Mouse (Mus musculus) liver, embryonic 14.5 days (tissue): ENCODE results near the gene Shf. TPM values are rescaled to one million over a fixed set of nuclear protein-coding genes. Genes with fewer than 3 reads are reported as not detected.
"Not testable (repeated sequence)": the region's sequence is repeated elsewhere in the genome, so short reads cannot be mapped to it uniquely, and the experiment has no call there.

Experiments used
- ATAC-seq: fragments of 200-750 bp; cut with Nextera tagmentation; 2 replicates; pipeline ENCODE4 v1.8.0; 2017; ENCODE audit warnings: moderate number of reproducible peaks, mild to moderate bottlenecking, moderate library complexity; ENCODE audit not compliant: insufficient read depth
- DNase-seq, 3 experiments: peaks; one replicate each; pipeline ENCODE4 v3.0.0-alpha.2; 2012 to 2013; ENCODE audit warnings: low read depth in 3 of 3, low spot score in 3 of 3
- H3K27ac ChIP-seq: fragments of 300-500 bp; sonication (generic); 2 replicates; pipeline ENCODE4 v1.5.1; 2014; ENCODE audit warnings: moderate library complexity, mild to moderate bottlenecking, control low read depth, inconsistent platforms
- H3K27me3 ChIP-seq: fragments of 300-500 bp; sonication (generic); 2 replicates; pipeline ENCODE4 v1.6.1; 2014; ENCODE audit warnings: mild to moderate bottlenecking, low read length, moderate library complexity; ENCODE audit not compliant: control insufficient read depth, insufficient read depth
- H3K36me3 ChIP-seq: fragments of 300-500 bp; sonication (generic); replicated peaks from 2 replicates; pipeline ENCODE4 v1.6.1; 2014; ENCODE audit warnings: low read depth; ENCODE audit not compliant: control insufficient read depth, insufficient read depth
- H3K4me1 ChIP-seq, 2 experiments: fragments of 200-500 bp in 1 of 2; fragments of 300-500 bp in 1 of 2; sonication (generic) in 1 of 2; replicated peaks; 2 replicates each; pipeline ENCODE4 v1.6.1; 2012 to 2014; ENCODE audit warnings: antibody characterized with exemption in 1 of 2, inconsistent platforms in 1 of 2, low read length in 1 of 2; ENCODE audit not compliant: control insufficient read depth in 2 of 2, insufficient read depth in 2 of 2
- H3K4me2 ChIP-seq: fragments of 300-500 bp; sonication (generic); 2 replicates; pipeline ENCODE4 v1.6.1; 2014; ENCODE audit warnings: low read depth, mild to moderate bottlenecking, control low read depth, moderate library complexity
- H3K4me3 ChIP-seq, 2 experiments: fragments of 200-500 bp in 1 of 2; fragments of 300-500 bp in 1 of 2; sonication (generic) in 1 of 2; 2 replicates each; pipeline ENCODE4 v1.5.1; 2012 to 2014; ENCODE audit warnings: low read depth in 2 of 2, low read length in 2 of 2, mild to moderate bottlenecking in 2 of 2, control low read depth in 1 of 2, inconsistent platforms in 1 of 2, moderate library complexity in 1 of 2; ENCODE audit not compliant: insufficient read depth in 1 of 2
- H3K9ac ChIP-seq: fragments of 300-500 bp; sonication (generic); replicated peaks from 2 replicates; pipeline ENCODE4 v1.6.1; 2014; ENCODE audit warnings: mild to moderate bottlenecking, control low read depth, moderate library complexity
- H3K9me3 ChIP-seq: fragments of 300-500 bp; sonication (generic); 2 replicates; pipeline ENCODE4 v1.6.1; 2016; ENCODE audit warnings: low read length, mixed read lengths; ENCODE audit not compliant: control insufficient read depth
- CTCF ChIP-seq: IDR thresholded peaks from 2 replicates; pipeline ENCODE4 v1.5.1; 2016; ENCODE audit warnings: antibody characterized with exemption, low read depth, control low read depth
- EP300 ChIP-seq: IDR thresholded peaks from 2 replicates; pipeline ENCODE4 v1.6.1; 2016; ENCODE audit warnings: antibody characterized with exemption, low read depth
- WGBS: fragments of 180-500 bp; shearing (Covaris S2); extraction: QIAGEN DNeasy Blood & Tissue Kit; methylation state at CpG from one replicate; pipeline ENCODE4 v1.1.7; 2014; ENCODE audit not compliant: insufficient replicate concordance; 5-methylcytosine and 5-hydroxymethylcytosine counted together
- polyA plus RNA-seq, 2 experiments: library from polyadenylated mRNA; depleted of rRNA in 1 of 2; stranded (reverse) in 1 of 2; unstranded in 1 of 2; fragments of >200 nt; fragmentation: Nextera tagmentation in 1 of 2; extraction: Ambion mirVana in 1 of 2; gene quantifications; 2 replicates each; pipeline versions ENCODE4 v1.2.1 to v1.2.3; 2012 to 2014

Shf gene
- polyA plus RNA-seq (2012; rRNA removed) (4.4 and 7.1 TPM in 2 replicates), polyA plus RNA-seq (2014; fragmentation: Nextera tagmentation; extraction: Ambion mirVana) (1.6 and 1.8 TPM in 2 replicates)

DNA sequence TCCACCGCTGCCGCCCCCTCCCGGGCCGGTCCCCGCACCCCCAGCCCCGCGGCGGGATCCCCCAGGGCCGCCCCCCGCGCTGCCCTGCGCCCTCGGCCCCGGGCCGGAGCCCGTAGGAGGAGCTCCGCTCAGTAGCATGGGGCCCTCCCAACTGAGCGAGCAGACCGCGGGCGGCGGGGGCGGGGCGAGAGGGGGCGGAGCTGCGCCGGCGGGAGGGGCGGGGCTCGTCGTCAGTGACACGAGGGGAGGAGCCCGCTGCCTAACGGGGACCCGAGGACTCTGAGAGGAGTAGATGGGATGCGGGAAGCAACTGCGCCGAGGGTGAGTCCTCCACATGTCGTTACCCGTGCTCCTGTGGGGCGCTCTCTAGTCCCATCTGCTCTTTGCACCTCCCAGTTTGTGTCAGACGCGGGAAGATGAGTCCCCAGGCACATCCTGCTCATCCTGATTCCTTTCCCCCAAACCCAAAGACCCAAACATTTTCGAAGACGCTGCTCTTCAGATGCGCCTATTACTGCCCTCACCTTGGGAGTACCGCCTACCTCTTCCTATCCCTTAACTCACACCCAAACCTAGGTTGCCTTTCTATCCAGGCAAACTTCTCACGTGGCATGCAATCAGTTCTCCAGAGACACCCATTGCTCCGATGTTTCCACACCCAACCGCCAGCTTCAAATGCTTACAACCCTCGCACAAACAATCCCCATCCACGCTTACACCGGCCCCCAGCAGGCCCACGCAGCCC lies at the start of gene Shf:
Gene Shf (minus strand): TSS at position 168 of the 745 bp plus-strand sequence.
- Histone ChIP-seq H3K4me1 (peaks cover 26 to 34% of the 10 kb centered on the region in 2 experiments), H3K36me3 (no peaks in the 10 kb centered on the region), H3K9me3 (no peaks in the 10 kb centered on the region), H3K4me2 (peak within 1 kb of the TSS; percentile 95), H3K27ac (no peak within 1 kb of the TSS), H3K27me3 (no peaks in the 10 kb centered on the region), H3K9ac (peak within 1 kb of the TSS; percentile 75), H3K4me3 (peak within 1 kb of the TSS; percentile 77)
- DNase-seq (peak; percentile 73 to 79 (median 78)), ATAC-seq (peak; percentile 84)
- TF ChIP-seq EP300 (no peak), CTCF (no peak)
- 1% methylated on average over 50 of the region's 54 CpGs for WGBS

DNA sequence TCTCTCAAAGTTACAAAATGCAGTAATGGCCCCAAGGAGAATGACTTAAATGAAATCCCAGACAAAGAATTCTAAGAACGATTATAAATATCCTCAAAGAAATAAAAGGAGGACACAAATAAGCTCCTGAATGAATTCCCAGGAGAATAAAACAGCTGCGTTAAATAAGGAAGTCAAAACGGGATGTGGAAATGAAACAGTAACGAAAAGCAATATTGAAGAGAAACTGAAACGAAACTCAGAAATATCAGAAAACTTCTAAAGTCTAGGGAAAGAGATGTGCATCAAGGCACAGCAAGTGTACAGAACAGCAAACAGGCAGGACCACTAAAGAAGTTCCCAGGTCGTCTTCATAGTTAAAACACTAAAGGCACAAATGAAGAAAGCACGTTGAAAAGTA lies 40.0 kb upstream of the Shf start:
- Histone ChIP-seq H3K4me2 (no peak overlapping the region), H3K4me1 (no peaks in the 10 kb centered on the region), H3K36me3 (no peaks in the 10 kb centered on the region), H3K9me3 (no peaks in the 10 kb centered on the region), H3K27ac (no peak overlapping the region), H3K27me3 (no peaks in the 10 kb centered on the region), H3K9ac (no peak overlapping the region), H3K4me3 (no peak overlapping the region)
- DNase-seq, result no peak
- no peak for ATAC-seq
- TF ChIP-seq EP300, result no peak
- no peak for TF ChIP-seq CTCF
- 56% methylated on average over 7 of the region's 7 CpGs for WGBS

DNA sequence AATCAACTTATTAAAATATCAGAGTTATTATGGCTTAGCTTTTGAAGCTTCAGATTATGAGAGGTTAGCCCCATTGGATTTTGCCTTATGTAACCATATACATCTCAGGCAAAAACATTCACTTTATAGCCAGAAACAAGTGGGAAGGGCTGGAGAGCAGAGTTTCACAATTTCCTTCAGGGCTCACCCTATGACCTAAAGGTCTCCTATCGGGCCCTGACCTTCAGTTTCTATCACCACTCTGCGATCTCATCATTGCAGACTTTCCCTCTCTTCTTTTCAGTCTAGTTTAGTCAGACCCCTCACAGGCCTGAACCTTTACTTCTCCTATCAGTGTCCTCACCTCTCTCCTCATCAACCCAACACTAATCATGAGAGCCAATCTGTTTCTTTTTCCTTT lies 38.6 kb upstream of the Shf start:
- H3K9ac ChIP-seq, result no peak overlapping the region
- no peaks in the 10 kb centered on the region for H3K36me3 ChIP-seq
- H3K9me3 ChIP-seq, result no peaks in the 10 kb centered on the region
- H3K4me3 ChIP-seq, result no peak overlapping the region
- ATAC-seq (no peak), DNase-seq (no peak)
- H3K27me3 ChIP-seq, result no peaks in the 10 kb centered on the region
- H3K27ac ChIP-seq, result no peak overlapping the region
- no peak for TF ChIP-seq CTCF
- no peak for TF ChIP-seq EP300
- H3K4me2 ChIP-seq, result no peak overlapping the region
- WGBS, result 64% methylated on average over 2 of the region's 2 CpGs
- H3K4me1 ChIP-seq, result no peaks in the 10 kb centered on the region

DNA sequence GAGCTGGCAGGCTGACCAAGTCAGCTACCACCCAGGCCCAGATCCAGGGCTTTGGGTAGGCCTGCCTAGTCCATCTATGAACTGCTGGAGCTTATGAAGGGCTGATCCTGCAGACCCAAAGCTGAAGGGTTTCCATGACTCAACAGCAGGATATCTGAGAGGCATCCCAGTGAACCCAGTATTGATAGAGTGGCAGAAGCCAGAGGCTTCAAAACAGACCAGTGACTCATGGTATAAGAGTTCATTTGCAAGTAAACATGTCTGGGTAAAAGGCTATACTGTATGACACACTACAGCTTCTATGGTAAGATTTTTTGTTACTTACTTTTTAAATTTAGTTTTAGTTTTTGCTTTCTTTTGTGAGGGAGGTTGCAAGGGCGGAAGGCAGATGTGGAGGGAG lies 27.2 kb upstream of the Shf start:
- no peaks in the 10 kb centered on the region for H3K4me1 ChIP-seq
- no peaks in the 10 kb centered on the region for H3K27me3 ChIP-seq
- no peak overlapping the region for H3K4me3 ChIP-seq
- WGBS, result 69% methylated on average over 1 of the region's 1 CpGs
- H3K9me3 ChIP-seq, result no peaks in the 10 kb centered on the region
- H3K27ac ChIP-seq, result no peak overlapping the region
- H3K4me2 ChIP-seq, result no peak overlapping the region
- no peak for TF ChIP-seq EP300
- TF ChIP-seq CTCF, result no peak
- ATAC-seq, result no peak
- DNase-seq, result no peak
- no peak overlapping the region for H3K9ac ChIP-seq
- H3K36me3 ChIP-seq, result no peaks in the 10 kb centered on the region

DNA sequence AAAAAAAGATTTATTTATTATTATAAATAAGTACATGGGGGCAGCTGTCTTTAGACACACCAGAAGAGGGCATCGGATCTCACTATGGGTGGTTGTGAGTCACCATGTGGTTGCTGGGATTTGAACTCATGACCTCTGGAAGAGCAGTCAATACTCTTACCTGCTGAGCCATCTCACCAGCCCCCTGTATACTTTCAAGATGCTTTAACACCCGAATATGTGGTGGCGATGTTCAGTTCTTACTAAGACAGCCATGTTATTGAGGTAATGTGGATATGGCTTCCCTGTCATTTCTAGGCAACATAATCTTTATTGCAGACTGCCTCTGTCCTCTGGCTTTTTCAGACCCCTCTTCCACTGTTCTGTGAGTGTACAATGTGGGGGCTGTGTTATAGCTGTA lies 18.2 kb upstream of the Shf start:
- ATAC-seq, H3K4me1 ChIP-seq, H3K9me3 ChIP-seq, H3K27ac ChIP-seq, H3K27me3 ChIP-seq, DNase-seq, H3K36me3 ChIP-seq, H3K4me2 ChIP-seq, H3K9ac ChIP-seq, H3K4me3 ChIP-seq: not testable (repeated sequence)
- WGBS, result 73% methylated on average over 3 of the region's 3 CpGs
